Mouse (Mus musculus) hindbrain, embryonic 14.5 days (tissue): Measurements from ENCODE around the gene Sgpl1. TPM values are rescaled to one million over a fixed set of nuclear protein-coding genes. Genes with fewer than 3 reads are reported as not detected.

ENCODE experiments used
- ATAC-seq: fragments of 200-750 bp; cut with Nextera tagmentation; 2 replicates; pipeline ENCODE4 v1.8.0; 2017; ENCODE audit warnings: moderate number of reproducible peaks, mild to moderate bottlenecking, moderate TSS enrichment, moderate library complexity; ENCODE audit not compliant: low FRiP score
- DNase-seq: peaks from one replicate; pipeline ENCODE4 v3.0.0-alpha.2; 2015; ENCODE audit warnings: low spot score
- H3K27ac ChIP-seq: fragments of 300-500 bp; sonication (generic); 2 replicates; pipeline ENCODE4 v1.5.1; 2014; ENCODE audit warnings: mild to moderate bottlenecking, moderate library complexity
- H3K27me3 ChIP-seq: fragments of 300-500 bp; sonication (generic); 2 replicates; pipeline ENCODE4 v1.6.1; 2014; ENCODE audit warnings: mild to moderate bottlenecking, low read length, mixed read lengths; ENCODE audit not compliant: control insufficient read depth, insufficient read depth
- H3K36me3 ChIP-seq: fragments of 300-500 bp; sonication (generic); replicated peaks from 2 replicates; pipeline ENCODE4 v1.6.1; 2014; ENCODE audit not compliant: control insufficient read depth, insufficient read depth
- H3K4me1 ChIP-seq: fragments of 300-500 bp; sonication (generic); replicated peaks from 2 replicates; pipeline ENCODE4 v1.6.1; 2014; ENCODE audit warnings: antibody characterized with exemption, low read length, mixed read lengths; ENCODE audit not compliant: control insufficient read depth, insufficient read depth
- H3K4me2 ChIP-seq: fragments of 300-500 bp; sonication (generic); replicated peaks from 2 replicates; pipeline ENCODE4 v1.6.1; 2014; ENCODE audit warnings: mild to moderate bottlenecking, moderate library complexity
- H3K4me3 ChIP-seq: fragments of 300-500 bp; sonication (generic); replicated peaks from 2 replicates; pipeline ENCODE4 v1.5.1; 2014; ENCODE audit warnings: mild to moderate bottlenecking, low read length
- H3K9ac ChIP-seq: fragments of 300-500 bp; sonication (generic); 2 replicates; pipeline ENCODE4 v1.6.1; 2014
- H3K9me3 ChIP-seq: fragments of 300-500 bp; sonication (generic); 2 replicates; pipeline ENCODE4 v1.6.1; 2016; ENCODE audit warnings: low read length; ENCODE audit not compliant: control insufficient read depth
- WGBS: fragments of 180-500 bp; shearing (Covaris S2); extraction: QIAGEN DNeasy Blood & Tissue Kit; methylation state at CpG from one replicate; pipeline ENCODE4 v1.1.7; 2014; 5-methylcytosine and 5-hydroxymethylcytosine counted together
- polyA plus RNA-seq: library from polyadenylated mRNA; unstranded; fragments of >200 nt; fragmentation: Nextera tagmentation; extraction: Ambion mirVana; gene quantifications from 2 replicates; pipeline ENCODE4 v1.2.1, GENCODE M21; 2014

Gene Sgpl1
- polyA plus RNA-seq, 1 experiment from 2014 or later, result 54.5 TPM

DNA sequence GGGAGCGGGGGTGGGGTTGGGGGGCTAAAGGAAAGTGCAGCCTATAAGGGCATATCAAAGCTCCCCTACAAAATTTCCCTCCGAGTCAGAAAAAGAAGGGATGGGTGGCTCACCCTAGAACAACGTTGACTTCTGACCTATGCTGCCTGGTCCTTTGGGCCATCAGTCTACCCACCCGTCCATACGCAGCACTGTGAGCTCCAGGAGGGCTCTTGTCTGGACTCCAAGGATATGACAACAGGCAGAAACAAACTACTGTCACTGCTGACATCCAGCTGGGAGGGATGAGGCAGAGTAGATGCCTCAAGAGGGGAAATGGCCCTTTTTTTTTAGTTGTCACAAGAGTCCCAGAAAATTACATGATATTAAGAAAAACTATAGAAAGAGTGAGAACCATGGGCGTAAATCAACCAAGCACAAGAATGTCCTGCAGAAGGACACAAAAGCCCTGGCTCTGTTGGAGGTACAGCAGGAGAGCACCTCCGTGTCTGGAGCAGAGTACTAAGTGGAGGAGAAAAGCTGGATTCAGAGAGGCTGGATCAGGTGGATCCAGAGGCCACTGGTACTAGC lies 28.8 kb upstream of the Sgpl1 start:
- WGBS, result 41% methylated on average over 7 of the region's 7 CpGs
- no peak for DNase-seq
- H3K4me2 ChIP-seq, result peak overlapping the region; percentile 20; the same call in 1 of the 2 replicates
- no peak overlapping the region for H3K27ac ChIP-seq
- ATAC-seq, result no peak
- H3K36me3 ChIP-seq, result no peaks in the 10 kb centered on the region
- no peaks in the 10 kb centered on the region for H3K9me3 ChIP-seq
- H3K27me3 ChIP-seq, result no peaks in the 10 kb centered on the region
- H3K9ac ChIP-seq, result no peak overlapping the region
- H3K4me1 ChIP-seq, result no peaks in the 10 kb centered on the region
- H3K4me3 ChIP-seq, result no peak overlapping the region

DNA sequence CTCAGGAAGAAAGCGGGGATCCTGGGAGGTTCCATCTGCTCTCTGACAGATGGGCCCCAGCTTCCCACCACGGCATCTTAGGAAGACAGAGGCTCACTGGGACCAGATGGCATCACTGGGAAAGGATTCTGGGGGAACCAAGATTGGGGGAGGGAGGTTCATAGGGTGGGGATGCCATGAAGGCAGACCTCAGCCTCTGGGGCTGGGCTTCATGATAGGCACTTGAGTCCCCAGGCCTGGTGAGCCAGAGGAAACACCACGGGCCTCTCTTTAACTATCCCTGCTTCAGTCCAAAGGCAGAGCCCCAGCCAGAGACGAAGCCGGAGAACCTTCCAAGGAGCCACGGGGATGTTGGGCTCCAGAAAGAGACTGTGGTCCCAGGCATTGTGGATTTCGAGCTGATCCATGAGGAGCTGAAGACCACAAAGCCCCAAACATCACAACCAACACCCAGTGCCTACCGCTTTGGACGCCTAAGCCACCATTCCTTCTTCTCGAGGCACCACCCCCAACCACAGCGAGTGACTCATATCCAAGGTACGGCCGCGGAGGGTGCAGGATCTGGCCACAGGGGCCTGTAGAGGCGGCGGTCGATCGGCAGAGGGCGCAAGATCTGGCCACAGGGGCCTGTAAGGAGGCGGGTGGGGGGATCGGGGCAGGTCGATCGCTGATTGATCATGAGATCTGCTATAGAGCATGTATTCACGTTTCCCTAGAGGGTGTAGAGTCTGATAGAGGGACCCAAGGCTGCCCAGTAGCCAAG lies 28.1 kb upstream of the Sgpl1 start:
- Histone ChIP-seq H3K9me3 (no peaks in the 10 kb centered on the region), H3K27me3 (no peaks in the 10 kb centered on the region), H3K27ac (no peak overlapping the region), H3K4me3 (no peak overlapping the region), H3K4me1 (no peaks in the 10 kb centered on the region), H3K36me3 (no peaks in the 10 kb centered on the region), H3K4me2 (peak overlapping the region; percentile 20; the same call in 1 of the 2 replicates), H3K9ac (no peak overlapping the region)
- DNase-seq (peak; percentile 29), ATAC-seq (no peak)
- WGBS, result 16% methylated on average over 24 of the region's 24 CpGs

DNA sequence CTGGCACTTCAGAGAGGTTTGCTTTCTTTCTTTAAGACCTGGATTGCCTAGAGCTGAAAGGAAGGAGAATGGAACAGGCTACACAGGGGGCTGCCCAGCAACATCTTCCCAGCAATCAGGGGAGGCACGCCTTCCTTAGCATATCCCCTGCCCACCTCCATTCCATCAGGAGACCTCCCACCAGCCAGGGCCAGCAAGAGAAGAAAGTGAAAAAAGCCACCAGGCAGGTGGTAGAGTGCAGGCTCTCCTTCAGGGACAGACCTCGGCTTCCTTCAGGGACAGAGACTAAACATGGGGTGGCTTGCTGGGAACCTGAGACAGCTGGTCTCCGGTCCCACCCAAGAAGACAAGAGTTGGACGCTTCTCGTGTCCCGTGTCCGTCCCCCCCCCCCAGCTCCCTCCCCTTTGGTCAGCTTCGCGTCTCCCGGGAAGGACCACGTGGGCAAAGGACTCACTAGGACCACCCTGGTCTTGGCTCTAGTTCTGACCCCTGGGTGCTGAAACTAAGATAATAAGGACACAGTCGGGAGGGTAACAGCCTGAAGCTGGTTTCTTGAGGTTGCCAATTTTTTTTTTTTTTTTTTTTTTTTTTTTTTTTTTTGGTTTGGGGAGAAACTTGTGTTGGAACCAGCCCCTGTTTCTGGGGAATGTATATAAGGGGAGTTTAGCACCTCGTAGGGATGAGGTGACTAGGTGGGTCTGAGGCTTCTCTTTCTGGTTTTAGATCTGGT lies 27.4 kb upstream of the Sgpl1 start:
- Histone ChIP-seq H3K4me3 (no peak overlapping the region), H3K27me3 (no peaks in the 10 kb centered on the region), H3K9me3 (no peaks in the 10 kb centered on the region), H3K4me2 (no peak overlapping the region), H3K36me3 (no peaks in the 10 kb centered on the region), H3K27ac (no peak overlapping the region), H3K9ac (no peak overlapping the region), H3K4me1 (no peaks in the 10 kb centered on the region)
- 53% methylated on average over 13 of the region's 13 CpGs for WGBS
- no peak for DNase-seq
- ATAC-seq, result no peak

DNA sequence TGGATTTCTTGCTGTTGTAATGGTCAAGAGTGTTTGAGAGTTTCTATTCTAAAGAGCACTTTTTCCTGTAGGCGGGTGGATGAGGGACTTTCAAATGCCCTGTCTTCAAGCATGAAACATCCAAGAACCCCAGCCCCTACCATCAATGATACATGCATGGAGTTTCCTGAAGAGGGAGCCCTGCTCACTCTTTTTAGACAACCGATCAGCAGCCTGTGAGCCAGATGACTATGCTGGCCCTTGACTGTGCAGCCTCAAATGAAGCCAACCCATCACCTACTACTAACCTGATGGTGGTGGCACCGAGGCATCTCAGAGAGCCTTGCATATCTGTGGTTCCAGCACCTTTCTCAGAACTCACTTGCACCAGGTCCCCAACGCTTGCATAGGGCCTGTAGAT lies 25.0 kb upstream of the Sgpl1 start:
- H3K4me2 ChIP-seq, result no peak overlapping the region
- no peaks in the 10 kb centered on the region for H3K36me3 ChIP-seq
- WGBS, result 83% methylated on average over 4 of the region's 4 CpGs
- no peaks in the 10 kb centered on the region for H3K4me1 ChIP-seq
- no peak overlapping the region for H3K9ac ChIP-seq
- H3K27me3 ChIP-seq, result no peaks in the 10 kb centered on the region
- H3K4me3 ChIP-seq, result no peak overlapping the region
- DNase-seq (no peak), ATAC-seq (no peak)
- no peak overlapping the region for H3K27ac ChIP-seq
- no peaks in the 10 kb centered on the region for H3K9me3 ChIP-seq

DNA sequence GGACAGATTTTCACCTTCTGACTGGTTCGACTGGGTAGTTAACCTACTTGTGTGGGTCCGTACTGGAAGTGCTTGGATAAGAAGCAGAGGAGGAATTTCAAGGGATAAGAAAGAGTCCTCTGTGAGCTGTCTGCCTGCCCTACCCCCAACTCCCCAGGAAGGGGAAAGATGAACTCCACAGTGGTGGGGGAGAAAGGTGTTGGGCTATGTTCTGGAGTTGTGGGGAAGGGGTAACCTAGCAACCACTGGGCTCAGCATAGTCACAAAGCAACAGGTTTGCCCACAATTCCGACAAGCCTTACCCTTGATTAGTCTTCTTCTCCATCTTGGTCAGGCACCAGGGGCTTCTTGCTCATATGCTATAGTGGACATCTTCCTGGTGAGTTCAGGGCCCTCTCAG lies 24.2 kb upstream of the Sgpl1 start, which contains the start of gene Tbata:
Gene Tbata, plus strand, starts transcription at position 301 of the 400 bp plus-strand sequence.
- WGBS, result 77% methylated on average over 3 of the region's 3 CpGs
- Histone ChIP-seq H3K4me2 (no peak within 1 kb of the TSS), H3K27ac (no peak within 1 kb of the TSS), H3K9ac (no peak within 1 kb of the TSS), H3K4me3 (no peak within 1 kb of the TSS), H3K9me3 (no peaks in the 10 kb centered on the region), H3K36me3 (no peaks in the 10 kb centered on the region), H3K27me3 (no peaks in the 10 kb centered on the region), H3K4me1 (no peaks in the 10 kb centered on the region)
- no peak for ATAC-seq
- no peak for DNase-seq

DNA sequence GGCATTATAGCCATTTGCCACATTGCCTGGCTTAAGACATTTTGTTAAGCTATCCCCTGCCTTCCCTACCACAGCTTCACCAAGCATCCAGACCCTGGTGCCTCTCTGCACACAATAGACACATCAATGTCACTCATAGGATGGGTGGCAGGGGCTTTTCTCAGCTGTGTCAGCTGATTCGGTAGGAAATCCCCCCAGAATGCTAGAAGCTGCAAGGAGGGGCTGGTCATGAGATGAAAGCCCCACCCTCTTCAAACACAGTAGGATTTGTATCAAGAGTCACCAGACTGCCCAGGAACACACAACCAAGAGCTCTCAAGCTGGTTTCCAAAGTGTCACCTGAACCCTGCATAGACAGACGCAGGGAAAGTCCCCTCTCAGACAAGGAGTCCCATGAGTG lies 20.9 kb upstream of the Sgpl1 start:
- DNase-seq, result no peak
- no peak overlapping the region for H3K27ac ChIP-seq

DNA sequence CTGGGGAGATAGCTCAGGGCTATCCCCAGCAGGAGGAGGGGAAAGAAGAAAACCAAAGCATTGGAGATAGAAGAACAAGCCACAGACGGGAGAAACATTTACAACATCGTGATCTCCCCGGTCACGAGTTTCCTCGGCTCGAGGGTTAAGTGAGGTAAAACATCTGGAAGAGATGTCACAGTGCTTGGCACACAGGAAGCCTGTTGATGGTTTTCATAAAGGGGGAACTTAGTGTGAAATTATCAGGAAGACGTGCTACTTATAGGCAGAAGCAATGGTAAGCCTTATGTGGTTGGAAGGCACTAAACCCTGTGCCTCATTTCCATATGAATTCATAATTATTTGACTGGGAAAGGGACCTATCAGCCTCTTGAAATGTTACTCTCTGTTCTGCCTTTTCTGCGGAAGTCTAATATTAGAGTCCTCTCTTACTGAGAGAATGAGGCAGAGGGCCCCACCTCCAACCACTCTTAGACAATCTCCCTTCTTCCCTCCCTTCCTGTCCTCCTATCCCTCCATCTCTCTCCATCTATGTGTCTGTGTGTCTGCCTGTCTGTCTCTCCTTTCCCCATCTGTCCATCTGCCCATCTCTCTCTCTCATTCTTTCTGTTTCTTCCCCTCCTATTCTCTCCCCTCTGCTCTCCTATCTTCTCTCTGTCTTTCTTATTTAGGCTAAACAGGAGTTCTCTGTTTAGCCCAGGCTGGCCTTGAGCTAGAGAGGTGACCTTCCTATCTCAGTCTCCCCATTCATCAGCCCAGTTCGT lies 20.0 kb upstream of the Sgpl1 start:
- Histone ChIP-seq H3K27me3 (no peaks in the 10 kb centered on the region), H3K9me3 (no peaks in the 10 kb centered on the region), H3K36me3 (no peaks in the 10 kb centered on the region), H3K4me1 (no peaks in the 10 kb centered on the region), H3K4me2 (no peak overlapping the region), H3K27ac (no peak overlapping the region), H3K4me3 (no peak overlapping the region), H3K9ac (no peak overlapping the region)
- ATAC-seq (no peak), DNase-seq (no peak)
- WGBS, result 77% methylated on average over 9 of the region's 9 CpGs

More for the DNA sequence above, 20.9 kb upstream of the Sgpl1 start:
- Histone ChIP-seq H3K4me3 (no peak overlapping the region), H3K4me2 (no peak overlapping the region), H3K9ac (no peak overlapping the region), H3K4me1 (no peaks in the 10 kb centered on the region), H3K9me3 (no peaks in the 10 kb centered on the region), H3K36me3 (no peaks in the 10 kb centered on the region), H3K27me3 (no peaks in the 10 kb centered on the region)
- ATAC-seq, result no peak
- 54% methylated on average over 2 of the region's 2 CpGs for WGBS

DNA sequence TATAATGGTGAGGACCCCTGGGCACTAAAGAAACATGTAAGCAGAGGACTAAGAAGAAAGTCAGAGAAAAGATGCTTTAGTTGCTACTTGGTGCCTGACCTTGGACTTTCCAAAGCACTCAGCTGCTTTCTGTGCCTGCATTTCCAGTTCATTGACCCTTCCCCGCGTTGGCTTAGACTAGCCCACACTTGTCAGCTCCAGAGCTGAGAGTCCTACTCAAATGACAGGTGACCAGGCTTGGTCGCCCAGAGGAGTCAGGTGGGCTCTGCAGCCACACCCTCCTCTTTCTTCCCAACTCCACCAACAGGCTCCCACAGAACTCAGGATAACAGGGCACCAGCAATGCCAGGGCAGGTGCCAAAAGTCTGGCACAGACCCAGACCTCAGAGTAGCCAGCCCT lies 14.9 kb upstream of the Sgpl1 start:
- H3K27ac ChIP-seq, result no peak overlapping the region
- H3K27me3 ChIP-seq, result no peaks in the 10 kb centered on the region
- H3K9ac ChIP-seq, result no peak overlapping the region
- ATAC-seq (no peak), DNase-seq (no peak)
- no peak overlapping the region for H3K4me3 ChIP-seq
- H3K4me2 ChIP-seq, result no peak overlapping the region
- H3K36me3 ChIP-seq, result no peaks in the 10 kb centered on the region
- WGBS, result 82% methylated on average over 3 of the region's 3 CpGs
- no peaks in the 10 kb centered on the region for H3K9me3 ChIP-seq
- H3K4me1 ChIP-seq, result no peaks in the 10 kb centered on the region

DNA sequence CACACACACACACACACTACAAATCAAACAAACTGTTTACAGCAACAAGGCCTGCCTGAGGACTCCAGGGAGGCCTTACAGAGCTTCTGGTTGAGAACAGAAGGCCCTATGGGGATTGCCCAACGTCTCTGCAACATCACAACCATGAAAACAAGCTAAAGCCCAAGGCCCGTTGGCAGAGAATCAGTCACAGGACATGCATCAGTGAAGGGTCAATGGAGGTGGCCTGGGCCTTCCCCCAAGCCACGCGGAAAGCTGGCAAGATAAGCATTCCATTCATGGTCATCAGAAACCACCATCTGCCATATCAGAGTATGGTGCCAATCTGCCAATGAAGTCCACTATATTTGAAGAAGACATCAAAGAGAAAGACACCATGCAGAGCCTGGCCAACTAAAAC lies 13.2 kb upstream of the Sgpl1 start:
- ATAC-seq, result no peak
- WGBS, result 76% methylated on average over 4 of the region's 4 CpGs
- no peak for DNase-seq
- Histone ChIP-seq H3K36me3 (no peaks in the 10 kb centered on the region), H3K4me1 (no peaks in the 10 kb centered on the region), H3K9me3 (no peaks in the 10 kb centered on the region), H3K4me2 (no peak overlapping the region), H3K27me3 (no peaks in the 10 kb centered on the region), H3K4me3 (no peak overlapping the region), H3K9ac (no peak overlapping the region), H3K27ac (no peak overlapping the region)
